Mouse (Mus musculus) ES-Bruce4 (cell line): ENCODE measurements at regions not wholly inside any gene's neighbourhood (a gene's known extent, or its start where the extent isn't known, plus 50 kb on each side); places are given as distances from the start of the nearest gene placed in this dataset.

Experiments used
- CTCF ChIP-seq: IDR thresholded peaks from one replicate; pipeline ENCODE4 v1.8.1; 2011; ENCODE audit warnings: low read depth, low read length
- EP300 ChIP-seq: IDR thresholded peaks from 2 replicates; pipeline ENCODE4 v1.6.1; 2011; ENCODE audit warnings: low read depth, low read length; ENCODE audit not compliant: insufficient read depth
- POLR2A ChIP-seq: IDR thresholded peaks from one replicate; pipeline ENCODE4 v1.8.1; 2011; ENCODE audit warnings: low read length; ENCODE audit not compliant: insufficient read depth

GRCm38 (mm10) chr8:11977121-11977520, 136.8 kb downstream of the Tex29 start:
- TF ChIP-seq CTCF = no peak
- TF ChIP-seq POLR2A = no peak
- TF ChIP-seq EP300 = no peak
